Mouse (Mus musculus): Measurements from ENCODE around the gene Cfap45.

DNA sequence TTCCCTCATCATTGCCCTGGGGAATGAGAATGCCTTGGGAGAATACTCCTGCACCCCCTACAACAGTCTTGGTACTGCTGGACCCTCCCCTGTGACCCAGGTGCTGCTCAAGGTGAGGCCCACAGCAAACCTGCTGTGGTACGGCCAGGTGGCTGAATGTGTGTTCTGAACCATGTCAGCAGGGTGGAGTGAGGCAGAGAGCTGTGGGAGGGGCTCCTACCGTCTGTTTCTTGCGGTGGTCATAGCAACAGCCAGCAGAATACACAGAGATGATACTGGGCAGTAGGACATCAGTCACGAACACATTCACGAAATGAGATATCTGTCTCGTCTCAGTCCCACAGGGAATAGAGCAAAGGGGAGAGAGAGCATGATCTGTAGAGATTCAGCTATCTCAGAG, 27.1 kb upstream of the Cfap45 start:
- TF ChIP-seq POLR2A (IDR thresholded peaks at IDR 0.05; ENCODE audit: insufficient read length, low read depth) (no peak), E2F4 (IDR thresholded peaks at IDR 0.05; ENCODE audit: insufficient read depth) (no peak), USF1 (IDR thresholded peaks at IDR 0.05; ENCODE audit: low read depth) (no peak), MYOD1 (IDR thresholded peaks at IDR 0.05; ENCODE audit: control insufficient read depth in 1 of 3, insufficient read length in 2 of 3, low read depth in 2 of 3) (no peak), MAX (IDR thresholded peaks at IDR 0.05; ENCODE audit: low read depth) (no peak), POLR2AphosphoS2 (IDR thresholded peaks at IDR 0.05; ENCODE audit: insufficient read length, low read depth) (no peak), TCF12 (IDR thresholded peaks at IDR 0.05; ENCODE audit: insufficient read depth, poor library complexity, severe bottlenecking) (no peak), TCF3 (IDR thresholded peaks at IDR 0.05; ENCODE audit: insufficient read length, low read depth) (no peak), CEBPB (IDR thresholded peaks at IDR 0.05; ENCODE audit: insufficient read depth, poor library complexity, severe bottlenecking) (no peak), MYOG (IDR thresholded peaks at IDR 0.05; ENCODE audit: control insufficient read depth in 1 of 3, insufficient read depth in 1 of 3, insufficient read length in 2 of 3, low read depth in 2 of 3) (no peak), SRF (IDR thresholded peaks at IDR 0.05; ENCODE audit: control insufficient read depth, insufficient read length, low read depth) (no peak)

Data from myocyte (in vitro differentiated cells).